Mouse (Mus musculus): ENCODE results near the gene Heatr5b. TPM values are rescaled to one million over a fixed set of nuclear protein-coding genes. Genes with fewer than 3 reads are reported as not detected.

The Heatr5b gene
- polyA plus RNA-seq (2012; ENCODE audit: insufficient read depth, insufficient read length, missing spikeins), result 24.7 and 32.8 TPM in 2 replicates

DNA sequence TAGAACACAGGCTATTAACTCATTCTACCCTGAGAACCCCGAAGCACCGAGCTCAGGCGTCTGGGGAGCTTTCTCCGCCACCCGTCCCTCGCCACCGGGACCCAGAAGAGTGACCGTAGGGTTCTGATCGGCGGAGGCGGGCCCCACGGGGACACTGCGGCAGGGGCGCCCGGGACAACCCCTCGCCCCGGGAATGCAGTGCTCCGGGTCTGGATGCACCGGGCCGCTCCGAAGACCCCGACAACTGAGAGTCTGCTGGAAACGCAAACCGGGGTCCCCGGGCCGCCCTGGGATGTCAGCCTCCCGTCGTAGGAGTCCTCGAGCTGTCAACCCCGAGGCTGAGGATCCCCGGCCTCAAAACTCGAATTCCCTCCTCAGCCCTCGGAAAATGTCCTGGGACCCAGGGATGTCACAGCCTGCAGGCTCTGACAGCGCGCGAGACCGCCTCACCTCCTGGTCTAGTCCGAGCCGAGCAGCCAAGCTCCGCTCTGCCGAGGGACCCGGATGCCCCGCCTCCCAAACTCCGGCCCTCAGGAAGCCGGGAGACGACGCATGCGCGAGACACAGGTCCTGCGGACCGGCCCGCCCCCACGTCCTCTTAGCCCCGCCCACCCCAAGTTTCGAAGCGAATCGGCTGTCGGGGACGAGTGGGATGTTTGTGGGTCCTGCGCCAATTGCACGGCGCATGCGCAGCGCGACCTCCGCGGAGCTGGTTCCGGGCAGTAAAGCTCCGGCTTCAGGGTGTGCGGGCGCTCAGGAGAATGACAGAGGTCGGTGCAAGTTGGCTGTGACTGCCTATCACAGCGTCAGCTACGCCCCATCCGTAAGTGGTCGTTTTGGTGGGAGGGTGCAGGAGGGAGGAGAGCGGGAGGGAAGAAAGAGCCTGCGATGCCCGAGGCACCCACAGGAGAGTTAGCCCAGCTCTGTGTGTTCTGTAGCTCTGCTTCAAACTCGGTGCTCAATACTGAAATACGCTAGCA, at the start of gene Heatr5b, which contains the start of gene Gpatch11:
Gene Heatr5b (minus strand): TSS at position 509 of the 980 bp plus-strand sequence.
Gene Gpatch11 (plus strand): TSS at position 712 of the 980 bp plus-strand sequence.
- H3K4me1 ChIP-seq (ENCODE audit: control insufficient read depth, insufficient read depth, insufficient read length, low read length), result peaks cover 2% of the 10 kb centered on the region; the same call in 1 of the 2 replicates
- H3K4me3 ChIP-seq (ENCODE audit: insufficient read depth, low read depth, low read length), result peak within 1 kb of the TSS; percentile 88
- peak within 1 kb of the TSS; percentile 26 for H3K27ac ChIP-seq (replicated peaks; ENCODE audit: low read depth, low read length)

DNA sequence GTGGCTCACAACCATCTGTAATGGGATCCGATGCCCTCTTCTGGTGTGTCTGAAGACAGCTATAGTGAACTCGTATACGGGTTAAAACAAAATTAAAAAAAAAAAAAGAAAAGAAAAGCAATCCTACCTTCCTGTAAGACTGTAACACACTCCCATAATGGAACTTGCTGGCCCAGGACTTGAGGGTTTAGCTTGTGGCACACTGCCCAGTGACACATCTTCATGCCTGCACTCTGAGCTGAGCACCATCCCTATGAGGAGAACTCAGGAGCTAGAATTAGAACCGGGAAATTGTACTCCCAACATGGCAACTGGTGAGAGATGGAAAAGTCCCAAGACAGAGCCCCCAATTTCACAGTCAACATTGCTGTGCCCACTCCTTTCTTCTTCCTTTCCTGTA, 48.1 kb upstream of the Heatr5b start:
- Histone ChIP-seq H3K27ac (replicated peaks; ENCODE audit: low read depth, low read length) (no peak overlapping the region), H3K4me3 (ENCODE audit: insufficient read depth, low read depth, low read length) (no peak overlapping the region)

DNA sequence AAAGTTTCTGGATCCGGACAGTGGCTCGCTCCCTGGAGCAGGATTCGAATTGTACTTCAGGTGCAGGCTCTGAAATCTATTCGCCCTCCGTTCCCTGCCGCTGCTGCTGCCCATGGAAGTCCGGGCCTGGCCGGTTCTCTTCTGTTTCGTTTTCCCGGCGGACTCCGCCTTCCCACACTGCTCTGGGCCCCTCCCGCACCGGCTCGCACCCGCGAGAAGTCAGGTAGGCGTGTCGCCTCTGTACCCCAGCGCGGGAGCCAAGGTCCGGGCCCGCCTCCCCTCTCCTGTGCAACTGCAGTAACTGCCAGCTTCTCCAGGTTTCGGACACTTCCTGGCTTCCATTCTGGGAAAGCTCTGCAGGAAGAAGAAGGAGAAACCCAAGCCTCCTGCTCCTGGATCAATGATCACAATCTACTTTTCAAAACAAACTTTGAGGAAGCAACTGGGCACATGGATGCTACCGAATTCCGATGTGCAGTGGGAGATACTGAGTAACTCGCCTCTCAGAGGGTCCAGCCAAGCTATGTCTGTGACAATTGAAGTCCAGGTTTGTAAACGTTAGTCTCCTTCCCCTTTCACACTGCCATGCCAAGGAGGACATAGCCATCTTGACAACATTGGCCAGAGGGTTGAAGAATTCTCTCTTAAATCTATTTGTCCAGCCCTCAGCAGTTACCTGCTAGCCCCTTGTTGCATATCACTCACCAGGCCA, 47.4 kb upstream of the Heatr5b start, which contains the start of gene Eif2ak2:
Gene Eif2ak2 (minus strand): TSS at position 173 of the 712 bp plus-strand sequence.
- H3K4me3 ChIP-seq (ENCODE audit: insufficient read depth, low read depth, low read length), result peak within 1 kb of the TSS; percentile 92
- peak within 1 kb of the TSS; percentile 75 for H3K27ac ChIP-seq (replicated peaks; ENCODE audit: low read depth, low read length)
- no peaks in the 10 kb centered on the region; the same call in 1 of the 2 replicates for H3K4me1 ChIP-seq (ENCODE audit: control insufficient read depth, insufficient read depth, insufficient read length, low read length)

More for the DNA sequence above, 48.1 kb upstream of the Heatr5b start:
- no peaks in the 10 kb centered on the region; the same call in 1 of the 2 replicates for H3K4me1 ChIP-seq (ENCODE audit: control insufficient read depth, insufficient read depth, insufficient read length, low read length)

DNA sequence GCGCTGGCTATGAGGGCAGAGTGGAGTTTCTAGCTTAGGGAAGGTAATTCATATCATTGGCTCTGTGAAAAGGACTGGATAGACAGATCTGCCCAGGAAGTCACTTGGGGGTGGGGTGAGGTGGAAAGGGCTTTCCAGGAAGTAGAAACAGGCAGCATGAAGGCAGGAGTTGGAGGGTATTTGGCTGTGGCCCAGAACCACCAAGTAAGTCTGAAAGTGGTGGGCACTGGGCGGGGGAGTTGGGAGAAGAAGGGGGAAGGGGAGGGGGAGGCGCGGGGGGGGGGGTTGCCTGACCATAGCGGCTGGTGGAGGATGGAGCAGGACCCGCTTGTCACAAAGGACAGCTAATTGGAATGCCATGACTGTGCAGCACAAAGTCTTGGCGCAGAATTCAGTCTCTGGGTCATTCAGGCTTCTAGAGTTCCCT, 46.7 kb upstream of the Heatr5b start:
- Histone ChIP-seq H3K4me3 (ENCODE audit: insufficient read depth, low read depth, low read length) (peak overlapping the region; percentile 92), H3K27ac (replicated peaks; ENCODE audit: low read depth, low read length) (peak overlapping the region; percentile 75), H3K4me1 (ENCODE audit: control insufficient read depth, insufficient read depth, insufficient read length, low read length) (no peaks in the 10 kb centered on the region; the same call in 1 of the 2 replicates)

DNA sequence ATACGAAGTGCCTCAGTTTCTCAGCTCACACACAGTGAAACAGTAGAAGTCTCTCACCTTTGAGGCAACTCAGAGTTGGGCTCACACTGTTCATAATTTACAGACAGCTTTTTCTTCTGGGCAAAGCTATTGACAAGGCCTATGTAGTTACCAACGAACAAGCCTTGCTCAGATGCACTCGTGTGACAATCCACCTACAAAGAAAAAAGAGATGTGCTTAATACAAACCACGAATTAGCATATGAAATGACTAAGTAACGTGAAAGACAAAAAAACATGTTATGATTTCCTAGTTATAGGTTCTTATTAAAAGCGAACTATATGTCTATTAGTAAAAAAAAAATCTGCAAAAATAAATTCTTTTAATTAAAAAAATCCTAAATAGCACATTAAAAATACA, 38.7 kb upstream of the Heatr5b start:
- Histone ChIP-seq H3K4me1 (ENCODE audit: control insufficient read depth, insufficient read depth, insufficient read length, low read length) (no peaks in the 10 kb centered on the region), H3K4me3 (ENCODE audit: insufficient read depth, low read depth, low read length) (no peak overlapping the region), H3K27ac (replicated peaks; ENCODE audit: low read depth, low read length) (no peak overlapping the region)

DNA sequence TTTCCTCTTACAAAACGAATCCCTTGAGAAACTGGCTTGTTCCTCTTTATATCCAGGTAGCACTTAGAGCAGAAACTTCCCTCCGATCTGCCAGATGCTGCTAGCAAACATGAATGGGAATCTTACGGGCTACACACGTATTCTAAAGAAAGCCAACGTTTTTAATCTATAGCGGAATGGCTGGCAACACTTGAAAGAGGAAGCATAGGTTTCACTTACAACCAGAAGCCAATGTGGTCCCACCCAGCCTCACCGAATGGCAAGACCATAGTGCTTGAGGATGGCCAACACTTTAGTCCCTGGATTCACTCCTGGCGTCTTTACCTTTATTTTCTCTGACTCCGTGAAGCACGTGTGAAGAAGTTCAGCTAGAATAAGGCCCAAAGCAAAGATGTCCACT, 21.1 kb upstream of the Heatr5b start:
- no peak overlapping the region for H3K27ac ChIP-seq (replicated peaks; ENCODE audit: low read depth, low read length)
- no peak overlapping the region for H3K4me3 ChIP-seq (ENCODE audit: insufficient read depth, low read depth, low read length)
- H3K4me1 ChIP-seq (ENCODE audit: control insufficient read depth, insufficient read depth, insufficient read length, low read length), result no peaks in the 10 kb centered on the region

DNA sequence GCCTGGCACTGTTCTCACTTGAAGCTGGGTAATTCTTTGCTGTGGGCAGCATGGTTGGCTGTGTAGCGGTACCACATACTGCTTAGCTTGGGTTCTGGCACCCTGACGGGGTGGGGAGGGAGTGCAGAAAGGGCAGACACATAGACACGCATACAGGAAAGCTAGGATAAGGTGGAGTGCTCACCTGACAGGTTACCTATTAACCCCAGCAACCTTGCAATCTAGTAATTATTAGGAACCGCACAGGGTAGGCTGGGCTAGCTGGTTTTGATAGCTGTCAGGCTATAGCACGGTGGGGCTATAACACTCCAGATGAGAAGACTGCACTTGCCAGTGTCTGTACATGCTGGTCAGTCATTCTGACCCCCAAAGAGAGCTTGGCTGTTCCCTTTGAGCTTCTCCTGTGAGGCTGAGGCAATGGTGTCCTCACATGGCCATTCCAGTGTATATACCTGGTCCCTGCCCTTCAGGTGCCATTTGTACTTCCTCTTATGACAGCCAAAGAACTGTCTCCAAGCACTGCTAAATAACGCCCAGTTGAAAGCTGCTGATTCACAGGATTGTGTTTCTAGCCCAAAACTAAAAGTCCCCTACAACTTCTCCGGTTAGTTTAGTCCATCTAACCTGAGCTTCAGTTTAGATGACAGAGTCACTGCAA, 7.2 kb upstream of the Heatr5b start:
- H3K4me3 ChIP-seq (ENCODE audit: insufficient read depth, low read depth, low read length), result no peak overlapping the region
- peaks cover 2% of the 10 kb centered on the region; the same call in 1 of the 2 replicates for H3K4me1 ChIP-seq (ENCODE audit: control insufficient read depth, insufficient read depth, insufficient read length, low read length)
- no peak overlapping the region for H3K27ac ChIP-seq (replicated peaks; ENCODE audit: low read depth, low read length)

DNA sequence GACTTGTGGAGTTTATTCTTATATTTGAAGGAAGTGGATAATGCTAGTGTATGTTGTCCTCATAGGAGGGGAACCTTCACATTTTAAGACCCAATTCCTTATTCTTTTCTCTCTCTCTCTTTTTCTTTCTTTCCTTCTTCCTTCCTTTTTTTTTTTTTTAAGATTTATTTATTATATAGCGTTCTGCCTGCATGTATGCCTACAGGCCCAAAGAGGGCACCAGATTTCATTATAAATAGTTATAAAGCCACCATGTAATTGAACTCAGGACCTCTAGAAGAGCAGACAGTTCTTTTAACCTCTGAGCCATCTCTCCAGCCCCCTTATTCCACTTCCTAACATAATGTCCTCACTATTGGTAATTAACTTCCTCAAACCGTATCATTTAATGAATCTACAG, 892 bp upstream of the Heatr5b start:
- Histone ChIP-seq H3K4me3 (ENCODE audit: insufficient read depth, low read depth, low read length) (peak overlapping the region; percentile 75), H3K4me1 (ENCODE audit: control insufficient read depth, insufficient read depth, insufficient read length, low read length) (peaks cover 2% of the 10 kb centered on the region; the same call in 1 of the 2 replicates), H3K27ac (replicated peaks; ENCODE audit: low read depth, low read length) (no peak overlapping the region)

DNA sequence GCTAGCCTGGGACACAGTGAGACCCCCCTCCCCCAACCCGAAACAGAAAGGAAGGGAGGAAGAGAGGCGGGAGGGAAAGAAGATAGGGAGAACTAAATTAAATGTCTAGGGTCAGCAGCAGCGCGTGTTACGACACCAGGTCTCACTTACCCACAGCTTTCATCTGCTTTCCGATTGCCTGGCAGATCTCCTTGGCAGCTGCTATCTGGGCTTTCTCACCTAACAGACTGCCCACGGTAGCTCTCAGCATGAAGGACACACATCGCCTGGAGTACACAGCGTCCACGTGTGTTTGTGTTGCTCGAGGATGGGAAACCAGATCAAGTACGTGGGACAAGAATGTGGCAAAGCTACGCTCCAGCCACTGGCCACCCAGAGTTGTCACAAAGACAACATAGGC, 10.8 kb downstream of the Heatr5b start:
- H3K27ac ChIP-seq (replicated peaks; ENCODE audit: low read depth, low read length), result no peak overlapping the region
- H3K4me1 ChIP-seq (ENCODE audit: control insufficient read depth, insufficient read depth, insufficient read length, low read length), result no peaks in the 10 kb centered on the region
- no peak overlapping the region for H3K4me3 ChIP-seq (ENCODE audit: insufficient read depth, low read depth, low read length)

DNA sequence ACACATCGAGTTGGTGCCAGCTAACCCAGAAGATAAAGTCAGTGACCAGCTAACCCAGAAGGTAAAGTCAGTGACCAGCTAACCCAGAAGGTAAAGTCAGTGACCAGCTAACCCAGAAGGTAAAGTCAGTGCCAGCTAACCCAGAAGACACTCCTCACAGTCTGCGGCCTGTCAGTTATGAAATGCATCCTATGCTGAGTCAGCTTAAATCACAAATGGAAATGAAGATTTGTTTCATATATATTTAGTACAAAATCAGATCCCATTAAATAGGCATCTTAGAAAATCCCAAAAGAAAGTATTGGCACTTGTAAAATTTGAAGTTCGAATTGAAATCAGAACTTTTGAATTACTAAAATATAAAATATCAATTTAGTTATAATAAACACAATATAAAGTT, 25.6 kb downstream of the Heatr5b start:
- H3K27ac ChIP-seq (replicated peaks; ENCODE audit: low read depth, low read length), result no peak overlapping the region
- no peak overlapping the region for H3K4me3 ChIP-seq (ENCODE audit: insufficient read depth, low read depth, low read length)
- no peaks in the 10 kb centered on the region for H3K4me1 ChIP-seq (ENCODE audit: control insufficient read depth, insufficient read depth, insufficient read length, low read length)

DNA sequence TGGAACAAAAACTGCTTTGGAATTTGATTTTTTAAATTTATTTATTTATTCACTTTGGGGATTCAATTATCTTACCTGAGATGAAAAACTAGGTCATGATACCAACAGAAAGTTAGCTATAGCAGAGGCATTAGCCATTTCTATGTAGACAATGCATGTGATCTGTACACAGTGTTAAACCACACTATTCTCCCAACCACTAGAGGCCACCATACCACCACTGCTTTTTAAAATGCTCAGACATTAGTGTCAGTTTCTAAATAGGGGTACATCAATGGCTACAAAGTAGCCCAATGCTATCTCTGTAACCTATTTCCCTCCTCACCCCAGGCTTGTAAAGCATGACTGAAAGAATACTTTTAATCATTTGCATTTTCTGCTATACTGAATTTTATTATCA, 26.1 kb downstream of the Heatr5b start:
- Histone ChIP-seq H3K27ac (replicated peaks; ENCODE audit: low read depth, low read length) (no peak overlapping the region), H3K4me3 (ENCODE audit: insufficient read depth, low read depth, low read length) (no peak overlapping the region), H3K4me1 (ENCODE audit: control insufficient read depth, insufficient read depth, insufficient read length, low read length) (no peaks in the 10 kb centered on the region)

DNA sequence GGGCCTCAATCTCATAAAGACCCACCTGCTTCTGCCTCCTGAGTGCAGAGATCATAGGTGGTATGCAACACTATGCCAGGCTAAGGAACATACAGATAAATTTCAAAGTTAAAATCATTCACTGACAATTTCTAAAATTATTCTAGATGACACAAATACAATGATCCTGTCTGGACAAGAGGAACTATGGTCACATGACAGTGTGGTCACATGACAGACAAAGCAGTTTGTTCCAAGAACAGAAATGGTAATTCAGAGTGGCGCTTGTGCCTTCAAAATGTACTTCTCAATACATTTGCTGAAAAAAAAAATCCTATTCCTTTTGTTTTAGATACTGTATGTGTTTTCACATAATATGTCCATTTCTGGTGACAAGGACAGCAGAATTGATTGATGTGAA, 37.9 kb downstream of the Heatr5b start:
- no peaks in the 10 kb centered on the region for H3K4me1 ChIP-seq (ENCODE audit: control insufficient read depth, insufficient read depth, insufficient read length, low read length)
- H3K27ac ChIP-seq (replicated peaks; ENCODE audit: low read depth, low read length), result no peak overlapping the region
- no peak overlapping the region for H3K4me3 ChIP-seq (ENCODE audit: insufficient read depth, low read depth, low read length)

DNA sequence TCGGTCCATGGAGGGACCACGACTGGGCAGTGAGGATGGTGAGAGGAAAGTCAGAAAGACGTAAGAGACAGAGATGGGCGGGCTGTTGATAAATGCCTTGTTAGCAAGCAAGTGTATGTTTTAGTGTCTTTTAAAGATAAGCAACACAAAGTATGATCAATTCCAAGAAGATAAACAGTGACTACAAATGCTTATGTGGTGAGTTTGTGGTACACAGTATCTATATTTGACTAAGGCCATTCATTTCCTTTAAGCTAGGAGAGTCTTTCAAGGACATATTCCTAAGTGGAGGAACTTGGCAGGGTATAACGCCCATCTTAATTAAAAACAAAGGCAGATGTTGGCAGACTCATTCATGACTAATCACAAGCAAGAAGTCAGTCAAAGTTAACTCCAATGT, 40.8 kb downstream of the Heatr5b start:
- Histone ChIP-seq H3K27ac (replicated peaks; ENCODE audit: low read depth, low read length) (no peak overlapping the region), H3K4me1 (ENCODE audit: control insufficient read depth, insufficient read depth, insufficient read length, low read length) (no peaks in the 10 kb centered on the region), H3K4me3 (ENCODE audit: insufficient read depth, low read depth, low read length) (no peak overlapping the region)

DNA sequence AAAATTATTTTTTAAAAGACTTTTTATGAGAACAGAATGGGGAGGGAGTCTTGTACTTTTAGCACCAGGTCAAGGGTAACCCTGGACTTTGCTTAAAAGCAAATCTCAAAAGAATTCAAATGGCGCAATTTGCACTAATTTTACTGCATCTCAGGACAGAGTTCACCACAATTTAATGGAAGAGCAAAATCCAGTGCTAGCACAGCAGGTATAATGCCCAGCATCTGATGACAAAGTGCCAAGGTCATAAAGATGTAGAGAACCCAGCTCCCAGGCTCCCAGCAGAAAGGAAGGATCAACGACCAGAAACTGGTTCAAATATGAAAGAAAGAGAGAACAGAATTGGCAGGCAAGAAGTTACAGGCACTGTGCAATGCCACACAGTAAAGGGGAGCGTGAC, 43.0 kb downstream of the Heatr5b start:
- Histone ChIP-seq H3K4me1 (ENCODE audit: control insufficient read depth, insufficient read depth, insufficient read length, low read length) (no peaks in the 10 kb centered on the region), H3K27ac (replicated peaks; ENCODE audit: low read depth, low read length) (peak overlapping the region; percentile 16), H3K4me3 (ENCODE audit: insufficient read depth, low read depth, low read length) (no peak overlapping the region)

DNA sequence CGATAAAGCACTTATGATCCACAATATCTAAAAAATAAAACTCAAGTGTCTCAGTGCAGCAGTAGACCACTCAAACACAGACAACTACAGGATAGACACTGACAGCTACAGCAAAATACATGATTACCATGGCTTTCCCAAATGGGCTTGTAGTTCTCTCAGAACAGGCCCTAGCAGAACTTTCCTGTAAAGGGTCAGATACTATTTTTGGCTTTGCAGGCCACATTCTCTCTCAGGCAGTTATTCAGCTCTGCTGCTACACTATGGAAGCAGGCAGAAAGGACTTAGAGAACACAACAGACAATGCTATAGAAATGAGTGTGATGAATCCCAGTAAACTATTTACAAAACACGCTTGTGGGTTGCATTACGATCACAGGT, 43.5 kb downstream of the Heatr5b start:
- Histone ChIP-seq H3K27ac (replicated peaks; ENCODE audit: low read depth, low read length) (peak overlapping the region; percentile 77), H3K4me3 (ENCODE audit: insufficient read depth, low read depth, low read length) (no peak overlapping the region)

More for the DNA sequence above, 43.5 kb downstream of the Heatr5b start:
- H3K4me1 ChIP-seq (ENCODE audit: control insufficient read depth, insufficient read depth, insufficient read length, low read length), result no peaks in the 10 kb centered on the region

Data from brown adipose tissue, adult 24 weeks (tissue).